Mouse (Mus musculus) mammary gland, adult 2 months (tissue): ENCODE measurements around the gene Camta2. TPM values are rescaled to one million over a fixed set of nuclear protein-coding genes. Genes with fewer than 3 reads are reported as not detected.

Experiments used
- polyA plus RNA-seq: library from polyadenylated mRNA; depleted of rRNA; stranded (reverse); fragments of >200 nt; gene quantifications from 2 replicates; pipeline ENCODE4 v1.2.3, GENCODE M21; 2012; ENCODE audit warnings: low replicate concordance; rRNA removed

Camta2 gene
- 33.8 and 45.0 TPM in 2 replicates for polyA plus RNA-seq

DNA sequence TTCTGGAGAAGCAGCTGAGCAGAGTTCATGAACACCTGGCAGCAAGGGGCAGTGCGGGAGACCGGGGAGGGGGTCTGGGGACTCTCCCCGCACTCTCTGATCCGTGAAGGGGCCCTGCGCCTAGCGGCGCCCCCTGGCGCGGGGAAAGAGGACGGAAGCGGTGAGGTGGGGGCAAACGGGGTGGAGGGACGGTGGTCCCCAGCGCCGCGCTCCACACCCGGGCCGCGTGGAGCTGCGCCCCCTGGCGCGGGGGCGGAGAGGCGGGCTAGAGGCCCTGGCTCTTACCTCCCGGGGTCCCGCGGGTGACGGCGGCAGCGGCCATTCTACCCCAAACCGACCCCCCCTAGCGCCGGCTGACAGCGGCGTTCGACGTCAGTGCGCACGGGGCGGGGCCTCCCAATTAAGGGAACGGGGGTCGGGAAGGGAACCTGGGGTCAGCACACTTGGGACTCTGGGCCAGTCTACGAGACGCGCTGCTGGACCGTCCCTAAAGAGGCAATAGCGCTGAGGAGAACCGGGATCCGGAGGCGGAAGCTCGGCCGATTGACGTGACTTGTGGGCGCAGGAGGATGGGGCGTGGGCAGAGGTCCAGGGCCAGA lies at the start of gene Camta2:
Camta2 (minus strand) TSS at position 505 of the 599 bp plus-strand sequence.

GRCm38 (mm10) chr11:70699722-70700556 lies 12.0 kb upstream of the Camta2 start, which contains the start of the genes Inca1 and Kif1c:
Gene Inca1, minus strand, starts transcription at chr11:70700155.
Gene Kif1c, plus strand, starts transcription at chr11:70700548.

DNA sequence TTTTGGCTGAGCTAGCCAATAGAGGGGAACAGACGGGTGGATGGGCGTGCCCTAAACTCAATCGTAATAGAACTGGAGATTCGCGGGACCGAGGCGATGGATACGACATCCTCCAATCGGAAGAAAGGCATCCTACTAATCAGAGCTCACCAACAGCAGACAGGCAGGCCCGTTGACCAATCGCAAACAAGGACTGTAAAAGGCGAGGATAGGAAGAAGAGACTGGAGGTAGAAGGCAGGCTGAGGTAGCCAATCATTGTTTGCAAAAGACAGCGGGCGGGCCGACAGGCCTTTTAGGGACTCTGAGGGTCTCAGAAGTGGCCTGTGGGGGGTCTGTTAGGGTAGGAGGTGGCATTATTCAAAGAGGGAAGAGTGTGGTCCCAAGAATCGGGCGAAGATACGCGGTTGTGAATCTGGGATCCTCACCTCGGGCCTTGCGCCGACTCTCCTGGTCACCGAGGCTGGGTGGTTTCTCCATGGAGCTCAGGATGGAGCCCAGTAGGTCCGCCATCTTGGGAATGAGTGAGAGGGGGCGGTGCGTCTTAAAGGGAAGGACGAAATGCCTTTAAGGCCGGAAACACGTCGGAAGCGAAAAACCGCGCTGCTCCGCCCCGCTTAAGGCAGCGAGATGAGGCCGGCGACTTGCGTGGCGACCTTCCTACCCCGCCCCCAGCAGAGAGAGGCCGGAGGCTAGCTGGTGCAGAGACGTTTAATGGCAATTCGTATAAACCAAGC lies 19.0 kb downstream of the Camta2 start, which contains the start of gene Spag7:
Spag7 (minus strand) TSS at position 646 of the 735 bp plus-strand sequence.

GRCm38 (mm10) chr11:70656964-70657363 lies 30.9 kb downstream of the Camta2 start, which contains the start of gene Eno3:
Gene Eno3, plus strand, starts transcription at chr11:70657202.

DNA sequence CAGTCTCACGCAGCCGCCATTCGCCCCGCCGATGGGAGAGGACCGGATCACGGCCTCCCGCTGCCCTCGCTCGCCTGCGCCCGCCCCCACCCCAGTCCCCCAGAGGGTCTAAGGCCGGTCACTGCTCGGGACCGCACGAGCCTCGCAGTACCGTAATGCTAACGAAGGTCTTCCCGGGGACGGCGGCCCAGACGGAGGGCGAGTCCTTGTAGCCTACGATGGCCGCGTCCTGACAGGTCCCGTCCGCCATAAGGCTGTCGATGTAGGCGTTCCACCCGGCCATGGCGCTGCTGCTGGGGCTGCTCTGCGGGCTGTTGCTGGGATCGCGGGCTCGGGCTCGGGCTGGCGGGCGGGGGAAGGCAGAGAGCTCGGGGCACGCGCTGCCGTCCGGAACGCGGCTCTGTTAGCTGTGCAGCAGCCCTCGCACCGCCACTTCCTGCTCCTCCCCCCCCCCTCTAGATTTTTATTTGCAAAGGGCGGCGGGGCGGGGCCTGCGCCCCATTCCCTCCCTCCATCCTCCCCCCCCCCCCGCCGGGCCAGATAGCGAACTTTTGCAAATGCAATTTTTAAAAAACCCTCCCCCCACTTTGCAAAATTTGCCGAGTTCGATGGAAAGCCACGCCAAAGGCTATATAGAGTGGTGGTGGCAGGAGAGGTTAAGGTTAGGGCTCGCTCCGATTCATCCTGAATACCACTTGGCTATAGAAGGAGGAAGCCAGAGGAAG lies 33.5 kb downstream of the Camta2 start, which contains the start of gene Pfn1:
Pfn1 (minus strand) TSS at position 447 of the 725 bp plus-strand sequence.

GRCm38 (mm10) chr11:70646691-70647650 lies 40.9 kb downstream of the Camta2 start, which contains the start of the genes Rnf167 and Slc25a11:
Gene Rnf167, plus strand, starts transcription at chr11:70647235.
Gene Slc25a11, minus strand, starts transcription at chr11:70647479.

GRCm38 (mm10) chr11:70638714-70639278 lies 49.1 kb downstream of the Camta2 start, which contains the start of gene Gp1ba:
Gene Gp1ba, plus strand, starts transcription at chr11:70639122.

Other genes with a start within 250 kb of the Camta2 start
- 18.4 and 20.8 TPM in 2 replicates for gene Med11, start 236.2 kb downstream of the Camta2 start, polyA plus RNA-seq
- gene Zmynd15, start 228.7 kb downstream of the Camta2 start, polyA plus RNA-seq: 15.4 and 27.1 TPM in 2 replicates
- gene Cxcl16, start 228.1 kb downstream of the Camta2 start, polyA plus RNA-seq: 55.8 and 86.0 TPM in 2 replicates
- 0.94 and 1.3 TPM in 2 replicates for gene Tm4sf5, start 182.9 kb downstream of the Camta2 start, polyA plus RNA-seq
- 0.23 TPM in 1 of 2 replicates, not detected in the other for gene Vmo1, start 173.5 kb downstream of the Camta2 start, polyA plus RNA-seq
- 0.74 TPM in 1 of 2 replicates, not detected in the other for gene Gltpd2, start 168.9 kb downstream of the Camta2 start, polyA plus RNA-seq
- gene Psmb6, start 162.7 kb downstream of the Camta2 start, polyA plus RNA-seq: 252 and 327 TPM in 2 replicates
- gene Gm40193, start 155.2 kb downstream of the Camta2 start, polyA plus RNA-seq: not detected in 2 replicates
- 28.4 and 44.8 TPM in 2 replicates for gene Pld2, start 148.0 kb downstream of the Camta2 start, polyA plus RNA-seq
- 64.3 and 105 TPM in 2 replicates for gene Mink1, start 125.2 kb downstream of the Camta2 start, polyA plus RNA-seq
- not detected in 2 replicates for gene 4930544D05Rik, start 72.3 kb downstream of the Camta2 start, polyA plus RNA-seq
- 0.42 and 4.9 TPM in 2 replicates for gene Chrne, start 68.9 kb downstream of the Camta2 start, polyA plus RNA-seq
- gene Gp1ba, start 49.0 kb downstream of the Camta2 start, polyA plus RNA-seq: 0.09 and 0.17 TPM in 2 replicates
- 136 and 150 TPM in 2 replicates for gene Rnf167, start 40.9 kb downstream of the Camta2 start, polyA plus RNA-seq
- gene Slc25a11, start 40.6 kb downstream of the Camta2 start, polyA plus RNA-seq: 123 and 227 TPM in 2 replicates
- gene Pfn1, start 33.5 kb downstream of the Camta2 start, polyA plus RNA-seq: 1,240 and 3,635 TPM in 2 replicates
- 11.3 and 926 TPM in 2 replicates for gene Eno3, start 30.9 kb downstream of the Camta2 start, polyA plus RNA-seq
- 20.5 and 29.2 TPM in 2 replicates for gene Spag7, start 18.7 kb downstream of the Camta2 start, polyA plus RNA-seq
- 10.5 and 16.7 TPM in 2 replicates for gene Inca1, start 12.1 kb upstream of the Camta2 start, polyA plus RNA-seq
- 83.1 and 86.5 TPM in 2 replicates for gene Kif1c, start 12.4 kb upstream of the Camta2 start, polyA plus RNA-seq
- gene Zfp3, start 76.1 kb upstream of the Camta2 start, polyA plus RNA-seq: 1.7 and 2.0 TPM in 2 replicates
- 4.0 and 6.2 TPM in 2 replicates for gene Scimp, start 124.5 kb upstream of the Camta2 start, polyA plus RNA-seq
- gene Rabep1, start 156.7 kb upstream of the Camta2 start, polyA plus RNA-seq: 3.8 and 3.9 TPM in 2 replicates